Mouse (Mus musculus) adrenal gland, adult 18-20 months (tissue): ENCODE results near the gene Orm3. TPM values are rescaled to one million over a fixed set of nuclear protein-coding genes. Genes with fewer than 3 reads are reported as not detected.

ENCODE experiments used
- DNase-seq, 2 experiments: peaks; one replicate each; pipeline ENCODE4 v3.0.0; 2021 to 2022; ENCODE audit warnings: low spot score in 2 of 2
- long read RNA-seq, 2 experiments: library from polyadenylated mRNA; stranded (forward); transcript quantifications; one replicate each; pipeline ENCODE4 v2.0.0; 2021
- total RNA-seq, 2 experiments: library from RNA; stranded (reverse); gene quantifications; 1 replicate in 1 of 2; 2 replicates in 1 of 2; pipeline ENCODE4 v1.2.3; 2021

Orm3 gene
- 10 to 100 TPM; 12.2 to 13.7 TPM for total RNA-seq
- long read RNA-seq, experiment 1, partial matches to known transcripts: 0 of 1 reads
- long read RNA-seq, experiment 1, other reads (novel, unspliced or antisense): 1 of 1 reads
- long read RNA-seq, experiment 2, partial matches to known transcripts: 2 of 10 reads
- long read RNA-seq, experiment 2, other reads (novel, unspliced or antisense): 8 of 10 reads

GRCm38 (mm10) chr4:63355877-63356665, at the start of gene Orm3:
TSS of gene Orm3 (plus strand) at chr4:63356162.
- peak in 1 of 2 experiments; percentile 16 for DNase-seq

- peak; percentile 86 to 92 for DNase-seq
Measured at GRCm38 (mm10) chr4:63307175-63308062, 48.5 kb upstream of the Orm3 start.

GRCm38 (mm10) chr4:63308316-63308715, 47.6 kb upstream of the Orm3 start:
- no peak for DNase-seq

GRCm38 (mm10) chr4:63310247-63310855, 45.6 kb upstream of the Orm3 start:
- no peak for DNase-seq

- DNase-seq: no peak
Measured at GRCm38 (mm10) chr4:63311426-63311825, 44.5 kb upstream of the Orm3 start.

- no peak for DNase-seq
Measured at GRCm38 (mm10) chr4:63314063-63314462, 41.9 kb upstream of the Orm3 start.

GRCm38 (mm10) chr4:63316076-63316746, 39.8 kb upstream of the Orm3 start:
- DNase-seq: peak; percentile 46 to 61

GRCm38 (mm10) chr4:63319566-63319965, 36.4 kb upstream of the Orm3 start:
- peak; percentile 52 to 70 for DNase-seq

- no peak for DNase-seq
Measured at GRCm38 (mm10) chr4:63323275-63323815, 32.6 kb upstream of the Orm3 start.

GRCm38 (mm10) chr4:63333403-63333802, 22.6 kb upstream of the Orm3 start:
- no peak for DNase-seq

- DNase-seq: no peak
Measured at GRCm38 (mm10) chr4:63338414-63339076, 17.4 kb upstream of the Orm3 start.

- no peak for DNase-seq
Measured at GRCm38 (mm10) chr4:63342491-63342890, 13.5 kb upstream of the Orm3 start.

GRCm38 (mm10) chr4:63343608-63344007, 12.4 kb upstream of the Orm3 start:
- no peak for DNase-seq

GRCm38 (mm10) chr4:63344295-63344694, 11.7 kb upstream of the Orm3 start, which contains the start of gene Orm1:
TSS of gene Orm1 (plus strand) at chr4:63344560.
- peak in 1 of 2 experiments; percentile 21 for DNase-seq

- no peak for DNase-seq
Measured at GRCm38 (mm10) chr4:63345261-63345660, 10.7 kb upstream of the Orm3 start.

GRCm38 (mm10) chr4:63346659-63347058, 9.3 kb upstream of the Orm3 start:
- no peak for DNase-seq

GRCm38 (mm10) chr4:63348524-63348923, 7.4 kb upstream of the Orm3 start:
- no peak for DNase-seq

GRCm38 (mm10) chr4:63356981-63357570, 1.1 kb downstream of the Orm3 start:
- DNase-seq: no peak

- DNase-seq: no peak
Measured at GRCm38 (mm10) chr4:63359861-63360260, 3.9 kb downstream of the Orm3 start.
